Mouse (Mus musculus): ENCODE measurements around the gene Fer. TPM values are rescaled to one million over a fixed set of nuclear protein-coding genes. Genes with fewer than 3 reads are reported as not detected.

Gene Fer
- total and polyA plus RNA-seq, 2 experiments from 2014 or later, result 14.3 to 24.8 TPM

- Histone ChIP-seq H3K4me2 (ENCODE audit: low read depth, low read length) (no peak overlapping the region), H3K36me3 (ENCODE audit: insufficient read depth, low read length) (no peaks in the 10 kb centered on the region), H3K9ac (replicated peaks; ENCODE audit: low read length) (no peak overlapping the region), H3K9me3 (ENCODE audit: low read length) (peaks cover 3% of the 10 kb centered on the region; the same call in 1 of the 2 replicates), H3K4me1 (ENCODE audit: insufficient read depth, low read length) (no peaks in the 10 kb centered on the region), H3K4me3 (ENCODE audit: low read length) (no peak overlapping the region), H3K27me3 (ENCODE audit: insufficient read depth, low read length) (no peaks in the 10 kb centered on the region), H3K27ac (no peak overlapping the region)
- no peak for TF ChIP-seq CTCF (IDR thresholded peaks at IDR 0.05; ENCODE audit: low read depth)
- ATAC-seq (no peak), DNase-seq (ENCODE audit: low spot score) (no peak)
- 91% methylated on average over 5 of the region's 5 CpGs for WGBS
Observed at GRCm38 (mm10) chr17:64167731-64168130, 304.9 kb downstream of the Fer start.

DNA sequence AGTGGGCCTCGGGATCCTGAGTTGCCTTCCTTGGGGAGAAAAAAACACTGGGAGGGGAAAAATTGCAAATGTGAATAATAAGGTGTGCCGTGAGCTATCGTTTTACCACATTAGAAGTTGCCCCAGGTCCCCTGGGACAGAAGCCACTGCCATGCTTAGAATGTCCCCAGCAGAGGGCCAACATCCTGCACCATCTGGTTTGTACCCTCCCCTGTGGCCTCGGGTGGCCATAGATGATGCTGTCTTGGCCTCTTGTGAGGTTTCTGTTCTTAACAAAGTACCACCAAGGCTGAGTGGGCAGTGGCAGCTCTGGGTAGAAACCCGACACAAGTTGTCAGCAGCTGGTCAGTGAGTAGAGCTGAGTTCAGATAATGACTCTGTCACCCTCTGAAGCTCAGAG is 307.2 kb downstream of the Fer start:
- Histone ChIP-seq H3K36me3 (ENCODE audit: insufficient read depth, low read length) (no peaks in the 10 kb centered on the region), H3K4me1 (ENCODE audit: insufficient read depth, low read length) (no peaks in the 10 kb centered on the region), H3K27ac (no peak overlapping the region), H3K4me3 (ENCODE audit: low read length) (no peak overlapping the region), H3K27me3 (ENCODE audit: insufficient read depth, low read length) (no peaks in the 10 kb centered on the region), H3K4me2 (ENCODE audit: low read depth, low read length) (no peak overlapping the region), H3K9ac (replicated peaks; ENCODE audit: low read length) (no peak overlapping the region), H3K9me3 (ENCODE audit: low read length) (peaks cover 3% of the 10 kb centered on the region; the same call in 1 of the 2 replicates)
- no peak for ATAC-seq
- peak; percentile 22 for DNase-seq (ENCODE audit: low spot score)
- 59% methylated on average over 5 of the region's 5 CpGs for WGBS
- 0 out of 2 replicates have a peak, but pooled peaks have one; percentile 16 for TF ChIP-seq CTCF (IDR thresholded peaks at IDR 0.05; ENCODE audit: low read depth)

GRCm38 (mm10) chr17:64172474-64172873 is 309.6 kb downstream of the Fer start:
- no peak overlapping the region for H3K27ac ChIP-seq
- H3K27me3 ChIP-seq (ENCODE audit: insufficient read depth, low read length), result no peaks in the 10 kb centered on the region
- no peak overlapping the region for H3K4me2 ChIP-seq (ENCODE audit: low read depth, low read length)
- 83% methylated on average over 2 of the region's 2 CpGs for WGBS
- ATAC-seq (no peak), DNase-seq (ENCODE audit: low spot score) (no peak)
- no peaks in the 10 kb centered on the region for H3K4me1 ChIP-seq (ENCODE audit: insufficient read depth, low read length)
- H3K4me3 ChIP-seq (ENCODE audit: low read length), result no peak overlapping the region
- no peak overlapping the region for H3K9ac ChIP-seq (replicated peaks; ENCODE audit: low read length)
- no peaks in the 10 kb centered on the region for H3K9me3 ChIP-seq (ENCODE audit: low read length)
- H3K36me3 ChIP-seq (ENCODE audit: insufficient read depth, low read length), result no peaks in the 10 kb centered on the region
- TF ChIP-seq CTCF (IDR thresholded peaks at IDR 0.05; ENCODE audit: low read depth), result no peak

- no peaks in the 10 kb centered on the region for H3K9me3 ChIP-seq (ENCODE audit: low read length)
- H3K4me2 ChIP-seq (ENCODE audit: low read depth, low read length), result no peak overlapping the region
- H3K9ac ChIP-seq (replicated peaks; ENCODE audit: low read length), result no peak overlapping the region
- no peak for TF ChIP-seq CTCF (IDR thresholded peaks at IDR 0.05; ENCODE audit: low read depth)
- no peak overlapping the region for H3K4me3 ChIP-seq (ENCODE audit: low read length)
- no peaks in the 10 kb centered on the region for H3K36me3 ChIP-seq (ENCODE audit: insufficient read depth, low read length)
- ATAC-seq, result no peak
- WGBS, result 71% methylated on average over 5 of the region's 5 CpGs
- no peak overlapping the region for H3K27ac ChIP-seq
- H3K4me1 ChIP-seq (ENCODE audit: insufficient read depth, low read length), result no peaks in the 10 kb centered on the region
- H3K27me3 ChIP-seq (ENCODE audit: insufficient read depth, low read length), result no peaks in the 10 kb centered on the region
- DNase-seq (ENCODE audit: low spot score), result no peak
Observed at GRCm38 (mm10) chr17:64180546-64180945, 317.7 kb downstream of the Fer start.

- DNase-seq (ENCODE audit: low spot score) (no peak), ATAC-seq (no peak)
- H3K4me2 ChIP-seq (ENCODE audit: low read depth, low read length), result no peak overlapping the region
- H3K27me3 ChIP-seq (ENCODE audit: insufficient read depth, low read length), result no peaks in the 10 kb centered on the region
- no peaks in the 10 kb centered on the region for H3K4me1 ChIP-seq (ENCODE audit: insufficient read depth, low read length)
- no peak overlapping the region for H3K4me3 ChIP-seq (ENCODE audit: low read length)
- H3K9ac ChIP-seq (replicated peaks; ENCODE audit: low read length), result no peak overlapping the region
- no peaks in the 10 kb centered on the region for H3K9me3 ChIP-seq (ENCODE audit: low read length)
- no peaks in the 10 kb centered on the region for H3K36me3 ChIP-seq (ENCODE audit: insufficient read depth, low read length)
- H3K27ac ChIP-seq, result no peak overlapping the region
- TF ChIP-seq CTCF (IDR thresholded peaks at IDR 0.05; ENCODE audit: low read depth), result no peak
- 45% methylated on average over 3 of the region's 3 CpGs for WGBS
Observed at GRCm38 (mm10) chr17:64181291-64181690, 318.4 kb downstream of the Fer start.

- Histone ChIP-seq H3K4me1 (ENCODE audit: insufficient read depth, low read length) (no peaks in the 10 kb centered on the region), H3K27me3 (ENCODE audit: insufficient read depth, low read length) (no peaks in the 10 kb centered on the region), H3K4me3 (ENCODE audit: low read length) (no peak overlapping the region), H3K9ac (replicated peaks; ENCODE audit: low read length) (no peak overlapping the region), H3K9me3 (ENCODE audit: low read length) (no peaks in the 10 kb centered on the region), H3K36me3 (ENCODE audit: insufficient read depth, low read length) (no peaks in the 10 kb centered on the region), H3K27ac (no peak overlapping the region), H3K4me2 (ENCODE audit: low read depth, low read length) (no peak overlapping the region)
- WGBS, result 95% methylated on average over 3 of the region's 3 CpGs
- no peak for TF ChIP-seq CTCF (IDR thresholded peaks at IDR 0.05; ENCODE audit: low read depth)
- ATAC-seq, result no peak
- no peak for DNase-seq (ENCODE audit: low spot score)
Observed at GRCm38 (mm10) chr17:64182599-64182998, 319.7 kb downstream of the Fer start.

- Histone ChIP-seq H3K9ac (replicated peaks; ENCODE audit: low read length) (no peak overlapping the region), H3K4me1 (ENCODE audit: insufficient read depth, low read length) (no peaks in the 10 kb centered on the region), H3K9me3 (ENCODE audit: low read length) (no peaks in the 10 kb centered on the region), H3K27ac (no peak overlapping the region), H3K36me3 (ENCODE audit: insufficient read depth, low read length) (no peaks in the 10 kb centered on the region), H3K4me2 (ENCODE audit: low read depth, low read length) (no peak overlapping the region), H3K4me3 (ENCODE audit: low read length) (no peak overlapping the region), H3K27me3 (ENCODE audit: insufficient read depth, low read length) (no peaks in the 10 kb centered on the region)
- peak; percentile 34 for DNase-seq (ENCODE audit: low spot score)
- TF ChIP-seq CTCF (IDR thresholded peaks at IDR 0.05; ENCODE audit: low read depth), result no peak
- WGBS, result 38% methylated on average over 5 of the region's 5 CpGs
- no peak for ATAC-seq
Observed at GRCm38 (mm10) chr17:64183196-64183595, 320.3 kb downstream of the Fer start.

Other genes with a start within 250 kb of the Fer start
- gene A930002H24Rik, start 729 bp downstream of the Fer start, total RNA-seq (2014; rRNA removed), result 8.4 TPM in 1 of 2 replicates, not detected in the other
- gene A930002H24Rik, start 729 bp downstream of the Fer start, polyA plus RNA-seq (2015; fragmentation: Nextera tagmentation; extraction: Ambion mirVana), result 2.8 and 3.8 TPM in 2 replicates